Mouse (Mus musculus) intestine, embryonic 14.5 days (tissue): Measurements from ENCODE around the gene Arid5a. TPM values are rescaled to one million over a fixed set of nuclear protein-coding genes. Genes with fewer than 3 reads are reported as not detected.

Experiments used
- ATAC-seq: fragments of 200-750 bp; cut with Nextera tagmentation; replicated peaks from 2 replicates; pipeline ENCODE4 v1.8.0; 2017; ENCODE audit warnings: low read depth, moderate number of reproducible peaks, moderate TSS enrichment, moderate library complexity; ENCODE audit not compliant: low FRiP score, low TSS enrichment
- DNase-seq: peaks from one replicate; pipeline ENCODE4 v3.0.0-alpha.2; 2018; ENCODE audit warnings: low spot score
- H3K27ac ChIP-seq: fragments of 300-500 bp; sonication (generic); 2 replicates; pipeline ENCODE4 v1.5.1; 2014; ENCODE audit warnings: low read depth, mild to moderate bottlenecking, control low read depth
- H3K27me3 ChIP-seq: fragments of 300-500 bp; sonication (generic); replicated peaks from 2 replicates; pipeline ENCODE4 v1.6.1; 2014; ENCODE audit warnings: low read length, control low read depth; ENCODE audit not compliant: control insufficient read depth, insufficient read depth
- H3K36me3 ChIP-seq: fragments of 300-500 bp; sonication (generic); 2 replicates; pipeline ENCODE4 v1.6.1; 2014; ENCODE audit warnings: low read length, control low read depth; ENCODE audit not compliant: control insufficient read depth, insufficient read depth
- H3K4me1 ChIP-seq: fragments of 300-500 bp; sonication (generic); replicated peaks from 2 replicates; pipeline ENCODE4 v1.6.1; 2014; ENCODE audit warnings: low read length, control low read depth, mixed read lengths; ENCODE audit not compliant: control insufficient read depth, insufficient read depth
- H3K4me2 ChIP-seq: fragments of 300-500 bp; sonication (generic); 2 replicates; pipeline ENCODE4 v1.6.1; 2014; ENCODE audit warnings: low read length
- H3K4me3 ChIP-seq: fragments of 300-500 bp; sonication (generic); 2 replicates; pipeline ENCODE4 v1.5.1; 2014; ENCODE audit warnings: low read depth, low read length, control low read depth, mixed read lengths
- H3K9ac ChIP-seq: fragments of 300-500 bp; sonication (generic); 2 replicates; pipeline ENCODE4 v1.6.1; 2014; ENCODE audit warnings: mild to moderate bottlenecking, low read length
- H3K9me3 ChIP-seq: fragments of 300-500 bp; sonication (generic); 2 replicates; pipeline ENCODE4 v1.6.1; 2016; ENCODE audit warnings: low read length, control low read depth; ENCODE audit not compliant: control insufficient read depth
- WGBS: fragments of 180-500 bp; shearing (Covaris S2); extraction: QIAGEN DNeasy Blood & Tissue Kit; methylation state at CpG from one replicate; pipeline ENCODE4 v1.1.7; 2014; 5-methylcytosine and 5-hydroxymethylcytosine counted together
- polyA plus RNA-seq: library from polyadenylated mRNA; unstranded; fragments of >200 nt; fragmentation: Nextera tagmentation; extraction: Ambion mirVana; gene quantifications from 2 replicates; pipeline ENCODE4 v1.2.1, GENCODE M21; 2014

Gene Arid5a
- polyA plus RNA-seq, 1 experiment from 2014 or later, result 3.2 TPM

- no peaks in the 10 kb centered on the region for H3K9me3 ChIP-seq
- DNase-seq (no peak), ATAC-seq (no peak)
- peaks cover 6% of the 10 kb centered on the region for H3K4me1 ChIP-seq
- peak overlapping the region; percentile 49 for H3K9ac ChIP-seq
- H3K4me3 ChIP-seq, result peak overlapping the region; percentile 55
- no peak overlapping the region for H3K27ac ChIP-seq
- 7% methylated on average over 12 of the region's 12 CpGs for WGBS
- H3K36me3 ChIP-seq, result no peaks in the 10 kb centered on the region
- H3K4me2 ChIP-seq, result peak overlapping the region; percentile 93
- H3K27me3 ChIP-seq, result peaks cover 25% of the 10 kb centered on the region
These were observed 943 bp downstream of the Arid5a start for GRCm38 (mm10) chr1:36308451-36308901.

GRCm38 (mm10) chr1:36308966-36309475 is 1.5 kb downstream of the Arid5a start:
- H3K4me3 ChIP-seq, result no peak overlapping the region
- H3K27ac ChIP-seq, result no peak overlapping the region

GRCm38 (mm10) chr1:36309498-36309901 is 2.0 kb downstream of the Arid5a start:
- Histone ChIP-seq H3K4me2 (no peak overlapping the region), H3K4me3 (no peak overlapping the region), H3K9ac (no peak overlapping the region), H3K36me3 (no peaks in the 10 kb centered on the region), H3K4me1 (peaks cover 6% of the 10 kb centered on the region), H3K9me3 (no peaks in the 10 kb centered on the region), H3K27ac (no peak overlapping the region), H3K27me3 (peaks cover 21% of the 10 kb centered on the region)
- WGBS, result 44% methylated on average over 3 of the region's 3 CpGs
- DNase-seq, result no peak
- ATAC-seq, result no peak

More at GRCm38 (mm10) chr1:36308966-36309475, 1.5 kb downstream of the Arid5a start:
- Histone ChIP-seq H3K9ac (no peak overlapping the region), H3K9me3 (no peaks in the 10 kb centered on the region), H3K4me1 (peaks cover 6% of the 10 kb centered on the region), H3K4me2 (no peak overlapping the region), H3K36me3 (no peaks in the 10 kb centered on the region), H3K27me3 (peaks cover 24% of the 10 kb centered on the region)
- 69% methylated on average over 9 of the region's 9 CpGs for WGBS
- ATAC-seq, result no peak
- no peak for DNase-seq

- no peak overlapping the region for H3K27ac ChIP-seq
- H3K9me3 ChIP-seq, result no peaks in the 10 kb centered on the region
- DNase-seq, result no peak
- peaks cover under 1% of the 10 kb centered on the region; the same call in 1 of the 2 replicates for H3K27me3 ChIP-seq
- no peaks in the 10 kb centered on the region for H3K36me3 ChIP-seq
- WGBS, result 85% methylated on average over 11 of the region's 11 CpGs
- H3K9ac ChIP-seq, result no peak overlapping the region
- no peaks in the 10 kb centered on the region for H3K4me1 ChIP-seq
- no peak overlapping the region for H3K4me2 ChIP-seq
- no peak overlapping the region for H3K4me3 ChIP-seq
- ATAC-seq, result no peak
These were observed 7.6 kb downstream of the Arid5a start for GRCm38 (mm10) chr1:36314959-36315775.

GRCm38 (mm10) chr1:36315776-36316100 is 8.2 kb downstream of the Arid5a start:
- Histone ChIP-seq H3K4me2 (no peak overlapping the region), H3K4me1 (no peaks in the 10 kb centered on the region), H3K27me3 (no peaks in the 10 kb centered on the region), H3K36me3 (no peaks in the 10 kb centered on the region), H3K9me3 (no peaks in the 10 kb centered on the region), H3K27ac (no peak overlapping the region), H3K4me3 (no peak overlapping the region), H3K9ac (no peak overlapping the region)
- ATAC-seq (no peak), DNase-seq (no peak)
- 87% methylated on average over 2 of the region's 2 CpGs for whole genome bisulfite sequencing

- ATAC-seq (no peak), DNase-seq (no peak)
- H3K36me3 ChIP-seq, result no peaks in the 10 kb centered on the region
- H3K9ac ChIP-seq, result no peak overlapping the region
- H3K27ac ChIP-seq, result no peak overlapping the region
- no peak overlapping the region for H3K4me3 ChIP-seq
- H3K4me1 ChIP-seq, result no peaks in the 10 kb centered on the region
- H3K9me3 ChIP-seq, result no peaks in the 10 kb centered on the region
- no peak overlapping the region for H3K4me2 ChIP-seq
- 61% methylated on average over 2 of the region's 2 CpGs for WGBS
- H3K27me3 ChIP-seq, result no peaks in the 10 kb centered on the region
These were observed 13.6 kb downstream of the Arid5a start for GRCm38 (mm10) chr1:36321164-36321563.

- no peak overlapping the region for H3K4me3 ChIP-seq
- H3K36me3 ChIP-seq, result no peaks in the 10 kb centered on the region
- H3K27ac ChIP-seq, result no peak overlapping the region
- no peak overlapping the region for H3K9ac ChIP-seq
- DNase-seq (no peak), ATAC-seq (no peak)
- no peaks in the 10 kb centered on the region for H3K4me1 ChIP-seq
- no peak overlapping the region for H3K4me2 ChIP-seq
- no peaks in the 10 kb centered on the region for H3K9me3 ChIP-seq
- WGBS, result 71% methylated on average over 11 of the region's 11 CpGs
- H3K27me3 ChIP-seq, result no peaks in the 10 kb centered on the region
These were observed 14.5 kb downstream of the Arid5a start for GRCm38 (mm10) chr1:36321829-36322573.

- H3K9ac ChIP-seq, result no peak overlapping the region
- H3K36me3 ChIP-seq, result no peaks in the 10 kb centered on the region
- H3K9me3 ChIP-seq, result no peaks in the 10 kb centered on the region
- DNase-seq (no peak), ATAC-seq (no peak)
- whole genome bisulfite sequencing, result 27% methylated on average over 9 of the region's 9 CpGs
- no peaks in the 10 kb centered on the region for H3K27me3 ChIP-seq
- H3K4me3 ChIP-seq, result no peak overlapping the region
- no peak overlapping the region for H3K4me2 ChIP-seq
- no peaks in the 10 kb centered on the region for H3K4me1 ChIP-seq
- H3K27ac ChIP-seq, result no peak overlapping the region
These were observed 15.5 kb downstream of the Arid5a start for GRCm38 (mm10) chr1:36323076-36323475.
